Mouse (Mus musculus) MEL (cell line): Measurements from ENCODE around the gene Als2cr12. TPM values are rescaled to one million over a fixed set of nuclear protein-coding genes. Genes with fewer than 3 reads are reported as not detected.

Experiments used
- DNase-seq: peaks from one replicate; pipeline ENCODE4 v3.0.0; 2011; ENCODE audit warnings: low read depth, low spot score
- H3K27ac ChIP-seq: 2 replicates; pipeline ENCODE4 v1.5.1; 2012; ENCODE audit warnings: low read depth, mild to moderate bottlenecking, control low read depth, low read length, moderate library complexity; ENCODE audit not compliant: control insufficient read depth
- H3K27me3 ChIP-seq, 2 experiments: fragments of 150-350 bp in 1 of 2; sonication (generic) in 1 of 2; 2 replicates each; pipeline ENCODE4 v1.6.1; 2012; ENCODE audit warnings: low read length in 2 of 2, mild to moderate bottlenecking in 2 of 2, improper control_type of control experiment in 1 of 2, moderate library complexity in 1 of 2; ENCODE audit not compliant: insufficient read depth in 2 of 2, control insufficient read depth in 1 of 2
- H3K36me3 ChIP-seq, 2 experiments: 2 replicates each; pipeline ENCODE4 v1.6.1; 2012 to 2014; ENCODE audit warnings: low read length in 2 of 2, improper control_type of control experiment in 1 of 2, inconsistent platforms in 1 of 2, mild to moderate bottlenecking in 1 of 2; ENCODE audit not compliant: insufficient read depth in 2 of 2, control insufficient read depth in 1 of 2
- H3K4me1 ChIP-seq, 2 experiments: fragments of 150-350 bp in 1 of 2; sonication (generic) in 1 of 2; 2 replicates each; pipeline ENCODE4 v1.6.1; 2012; ENCODE audit warnings: low read length in 2 of 2, improper control_type of control experiment in 1 of 2, mild to moderate bottlenecking in 1 of 2; ENCODE audit not compliant: insufficient read depth in 2 of 2, control insufficient read depth in 1 of 2
- H3K4me3 ChIP-seq, 2 experiments: fragments of 150-350 bp in 1 of 2; sonication (generic) in 1 of 2; 2 replicates each; pipeline ENCODE4 v1.5.1; 2012; ENCODE audit warnings: low read depth in 2 of 2, low read length in 2 of 2, mild to moderate bottlenecking in 2 of 2, moderate library complexity in 2 of 2, control low read depth in 1 of 2, improper control_type of control experiment in 1 of 2; ENCODE audit not compliant: control insufficient read depth in 1 of 2, insufficient read depth in 1 of 2
- H3K79me2 ChIP-seq: 2 replicates; pipeline ENCODE4 v1.6.1; 2012; ENCODE audit warnings: mild to moderate bottlenecking, low read length, moderate library complexity; ENCODE audit not compliant: control insufficient read depth, poor library complexity, insufficient read depth
- H3K9ac ChIP-seq: 2 replicates; pipeline ENCODE4 v1.6.1; 2012; ENCODE audit warnings: low read depth, mild to moderate bottlenecking, control low read depth, low read length, moderate library complexity; ENCODE audit not compliant: control insufficient read depth, poor library complexity, severe bottlenecking
- H3K9me3 ChIP-seq: fragments of 150-350 bp; sonication (generic); replicated peaks from 2 replicates; pipeline ENCODE4 v1.6.1; 2012; ENCODE audit warnings: mild to moderate bottlenecking, low read length, improper control_type of control experiment, moderate library complexity; ENCODE audit not compliant: insufficient read depth
- CHD2 ChIP-seq: IDR thresholded peaks from 2 replicates; pipeline ENCODE4 v1.6.1; 2011; ENCODE audit warnings: low read length, improper control_type of control experiment
- ELF1 ChIP-seq: IDR thresholded peaks from 2 replicates; pipeline ENCODE4 v1.6.1; 2014; ENCODE audit warnings: low read depth, mild to moderate bottlenecking, inconsistent platforms, low read length, improper control_type of control experiment, moderate library complexity
- EP300 ChIP-seq, 2 experiments: IDR thresholded peaks; 2 replicates each; pipeline ENCODE4 v1.6.1; 2011; ENCODE audit warnings: improper control_type of control experiment in 2 of 2, low read length in 2 of 2, low read depth in 1 of 2, mild to moderate bottlenecking in 1 of 2
- ETS1 ChIP-seq: IDR thresholded peaks from 2 replicates; pipeline ENCODE4 v1.6.1; 2012; ENCODE audit warnings: low read depth, mild to moderate bottlenecking, inconsistent platforms, low read length, improper control_type of control experiment, moderate library complexity
- GATA1 ChIP-seq: IDR thresholded peaks from 2 replicates; pipeline ENCODE4 v1.6.1; 2011; ENCODE audit warnings: low read depth, low read length, improper control_type of control experiment
- KAT2A ChIP-seq: conservative IDR thresholded peaks from 2 replicates; pipeline ENCODE4 v1.6.1; 2012; ENCODE audit warnings: low read depth, low read length, improper control_type of control experiment, inconsistent platforms
- MAFK ChIP-seq: IDR thresholded peaks from 2 replicates; pipeline ENCODE4 v1.6.1; 2011; ENCODE audit warnings: low read depth, mild to moderate bottlenecking, low read length, improper control_type of control experiment, borderline replicate concordance
- MAZ ChIP-seq: IDR thresholded peaks from 2 replicates; pipeline ENCODE4 v1.6.1; 2012; ENCODE audit warnings: low read depth, mild to moderate bottlenecking, inconsistent platforms, low read length, improper control_type of control experiment
- MXI1 ChIP-seq: IDR thresholded peaks from 2 replicates; pipeline ENCODE4 v1.6.1; 2011; ENCODE audit warnings: mild to moderate bottlenecking, low read depth, low read length, improper control_type of control experiment
- MYB ChIP-seq: IDR thresholded peaks from 2 replicates; pipeline ENCODE4 v1.6.1; 2011; ENCODE audit warnings: mild to moderate bottlenecking, low read depth, low read length, improper control_type of control experiment
- MYC ChIP-seq: IDR thresholded peaks from 2 replicates; pipeline ENCODE4 v1.6.1; 2011; ENCODE audit warnings: low read depth, mild to moderate bottlenecking, low read length, improper control_type of control experiment, moderate library complexity
- NELFE ChIP-seq: IDR thresholded peaks from 2 replicates; pipeline ENCODE4 v1.6.1; 2011; ENCODE audit warnings: low read depth, low read length, improper control_type of control experiment
- NRF1 ChIP-seq: IDR thresholded peaks from 2 replicates; pipeline ENCODE4 v1.6.1; 2014; ENCODE audit warnings: low read depth, mild to moderate bottlenecking, inconsistent platforms, low read length, improper control_type of control experiment, moderate library complexity; ENCODE audit not compliant: poor library complexity, insufficient read depth, severe bottlenecking
- POLR2A ChIP-seq, 2 experiments: IDR thresholded peaks; 2 replicates each; pipeline ENCODE4 v1.6.1; 2011 to 2012; ENCODE audit warnings: low read length in 2 of 2, mild to moderate bottlenecking in 2 of 2, control low read depth in 1 of 2, improper control_type of control experiment in 1 of 2, low read depth in 1 of 2, moderate library complexity in 1 of 2; ENCODE audit not compliant: control insufficient read depth in 1 of 2, insufficient read depth in 1 of 2, poor library complexity in 1 of 2
- POLR2AphosphoS2 ChIP-seq: IDR thresholded peaks from 2 replicates; pipeline ENCODE4 v1.6.1; 2011; ENCODE audit warnings: low read length, improper control_type of control experiment
- SIN3A ChIP-seq: IDR thresholded peaks from 2 replicates; pipeline ENCODE4 v1.6.1; 2012; ENCODE audit warnings: low read length, improper control_type of control experiment, inconsistent platforms
- TBP ChIP-seq: IDR thresholded peaks from 2 replicates; pipeline ENCODE4 v1.8.0; 2011; ENCODE audit warnings: low read depth, low read length, improper control_type of control experiment
- UBTF ChIP-seq: IDR thresholded peaks from 2 replicates; pipeline ENCODE4 v1.6.1; 2012; ENCODE audit warnings: low read depth, mild to moderate bottlenecking, inconsistent platforms, low read length, improper control_type of control experiment, moderate library complexity, borderline replicate concordance; ENCODE audit not compliant: insufficient read depth
- USF2 ChIP-seq, 2 experiments: IDR thresholded peaks; 2 replicates each; pipeline ENCODE4 v1.6.1; 2011 to 2012; ENCODE audit warnings: improper control_type of control experiment in 2 of 2, low read length in 2 of 2, borderline replicate concordance in 1 of 2, inconsistent platforms in 1 of 2, low read depth in 1 of 2, mild to moderate bottlenecking in 1 of 2; ENCODE audit not compliant: insufficient read depth in 1 of 2
- ZC3H11A ChIP-seq: IDR thresholded peaks from 2 replicates; pipeline ENCODE4 v1.6.1; 2012; ENCODE audit warnings: low read depth, mild to moderate bottlenecking, inconsistent platforms, low read length, improper control_type of control experiment
- ZMIZ1 ChIP-seq: IDR thresholded peaks from 2 replicates; pipeline ENCODE4 v1.6.1; 2012; ENCODE audit warnings: low read depth, mild to moderate bottlenecking, inconsistent platforms, low read length, improper control_type of control experiment, moderate library complexity
- ZNF384 ChIP-seq: IDR thresholded peaks from 2 replicates; pipeline ENCODE4 v1.6.1; 2012; ENCODE audit warnings: low read depth, mild to moderate bottlenecking, inconsistent platforms, low read length, improper control_type of control experiment
- polyA plus RNA-seq, 2 experiments: library from polyadenylated mRNA; stranded (reverse) in 1 of 2; unstranded in 1 of 2; fragments of >175 nt in 1 of 2; fragments of >200 nt in 1 of 2; gene quantifications; 2 replicates each; pipeline versions ENCODE4 v1.2.1 to v1.2.4; 2012; ENCODE audit warnings: low replicate concordance in 2 of 2, low read depth in 1 of 2; ENCODE audit not compliant: insufficient read length in 2 of 2, insufficient read depth in 1 of 2, missing spikeins in 1 of 2
- total RNA-seq: library from RNA; depleted of rRNA; stranded (reverse); fragments of 300-350 nt; gene quantifications from 2 replicates; pipeline ENCODE4 v1.2.3, GENCODE M21; 2012

Gene Als2cr12
- total and polyA plus RNA-seq, 3 experiments = not detected

DNA sequence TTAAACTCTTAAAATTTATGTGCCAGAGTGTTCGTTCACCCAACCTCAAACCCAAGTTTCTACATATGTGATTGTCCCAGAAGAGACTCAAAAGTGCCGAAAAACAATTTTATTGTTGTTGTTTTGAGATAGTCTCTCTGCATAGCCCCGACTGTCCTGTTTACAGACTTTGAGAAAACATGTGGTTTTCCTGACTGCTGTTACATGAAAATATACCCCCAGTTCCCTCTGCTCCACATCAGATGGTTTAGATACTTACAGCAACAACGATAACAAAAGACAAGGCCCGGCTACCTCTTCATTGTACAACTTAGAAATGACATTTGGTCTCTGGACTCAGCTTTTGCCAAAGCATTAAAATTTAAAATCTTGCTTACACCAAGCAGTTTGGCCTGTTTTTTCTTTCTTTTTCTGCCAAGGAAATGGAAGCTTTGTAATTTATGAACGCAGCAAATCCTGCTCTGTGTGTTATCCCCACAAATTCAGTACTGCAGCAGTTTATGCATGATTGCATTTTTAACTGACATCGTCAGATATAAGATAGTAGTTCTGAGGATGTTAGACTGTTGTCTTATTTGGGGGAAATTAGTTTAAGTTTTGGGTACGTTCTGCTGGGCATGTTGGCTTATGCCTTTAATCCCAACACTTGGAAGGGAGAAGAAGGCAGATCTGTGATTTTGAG, 21.9 kb upstream of the Als2cr12 start:
- Histone ChIP-seq H3K27me3 (no peaks in the 10 kb centered on the region), H3K27ac (peak overlapping the region; percentile 77), H3K9ac (peak overlapping the region; percentile 28), H3K36me3 (peaks cover 0 to 59% of the 10 kb centered on the region in 2 experiments; a peak in 3 of 4 replicates), H3K4me1 (peaks cover 41 to 52% of the 10 kb centered on the region in 2 experiments), H3K9me3 (no peaks in the 10 kb centered on the region), H3K79me2 (peaks cover 21% of the 10 kb centered on the region), H3K4me3 (no peak overlapping the region; a peak in 1 of 4 replicates)
- DNase-seq = peak; percentile 51
- TF ChIP-seq ZC3H11A (no peak), USF2 (IDR thresholded peaks at IDR 0.05; ENCODE audit: borderline replicate concordance in 1 of 2, insufficient read depth in 1 of 2, low read depth in 1 of 2, low read length in 2 of 2) (no peak), MYC (no peak), MAZ (no peak), MAFK (0 out of 2 replicates have a peak, but pooled peaks have one; percentile 27), ZMIZ1 (no peak), ETS1 (peak; percentile 59; the same call in 1 of the 2 replicates), KAT2A (no peak), GATA1 (peak; percentile 32; the same call in 1 of the 2 replicates), CHD2 (no peak), UBTF (no peak), TBP (no peak), ZNF384 (no peak), ELF1 (no peak), MXI1 (0 out of 2 replicates have a peak, but pooled peaks have one; percentile 22), NELFE (no peak), SIN3A (peak; percentile 59; the same call in 1 of the 2 replicates), POLR2A (IDR thresholded peaks at IDR 0.05; ENCODE audit: control insufficient read depth in 1 of 2, insufficient read depth in 1 of 2, low read depth in 1 of 2, low read length in 2 of 2, poor library complexity in 1 of 2) (no peak), EP300 (IDR thresholded peaks at IDR 0.05; ENCODE audit: low read depth in 1 of 2, low read length in 2 of 2) (peak; percentile 22 to 72; a peak in 3 of 4 replicates), POLR2AphosphoS2 (0 out of 2 replicates have a peak, but pooled peaks have one; percentile 40), MYB (peak; percentile 44; the same call in 1 of the 2 replicates), NRF1 (no peak)
